Mouse (Mus musculus) small intestine, adult 2 months (tissue): ENCODE data around the gene Zcchc13.

Source experiments
- CTCF ChIP-seq: fragments of 200-500 bp; IDR thresholded peaks from 2 replicates; pipeline ENCODE4 v1.5.1; 2012; ENCODE audit warnings: low read depth, mild to moderate bottlenecking, control low read depth, inconsistent platforms, low read length, moderate library complexity, mixed read lengths; ENCODE audit not compliant: insufficient replicate concordance, insufficient read length; ENCODE audit errors: extremely low read depth
- POLR2A ChIP-seq: fragments of 200-500 bp; IDR thresholded peaks from 2 replicates; pipeline ENCODE4 v1.6.1; 2012; ENCODE audit warnings: low read depth, mild to moderate bottlenecking, control low read depth, inconsistent platforms, low read length, moderate library complexity

DNA sequence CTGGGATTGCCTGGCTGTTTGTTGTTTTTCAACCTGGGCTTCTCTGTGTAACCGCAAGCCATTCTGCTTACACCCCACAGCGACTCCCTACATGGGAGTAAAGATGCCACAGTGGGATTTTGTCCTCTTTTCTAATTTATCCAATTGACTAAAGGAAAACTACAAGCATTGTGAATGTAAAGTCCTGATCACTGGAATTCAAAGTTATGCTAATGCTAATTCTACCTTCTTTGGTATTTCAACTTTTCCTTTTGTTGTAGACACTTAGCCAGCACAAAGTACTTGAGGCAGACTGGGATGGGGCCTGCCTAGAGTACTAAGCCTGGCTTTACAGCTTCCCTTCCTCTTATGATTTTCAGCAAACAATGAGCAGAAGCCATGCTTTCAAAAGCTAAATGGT is 18.9 kb upstream of the Zcchc13 start:
- TF ChIP-seq CTCF = no peak
- TF ChIP-seq POLR2A = no peak
